Mouse (Mus musculus): ENCODE measurements around the gene Map2k5.

Gene Map2k5

GRCm38 (mm10) chr9:63182306-63182960 lies 195.3 kb downstream of the Map2k5 start:
- DNase-seq: no peak

DNA sequence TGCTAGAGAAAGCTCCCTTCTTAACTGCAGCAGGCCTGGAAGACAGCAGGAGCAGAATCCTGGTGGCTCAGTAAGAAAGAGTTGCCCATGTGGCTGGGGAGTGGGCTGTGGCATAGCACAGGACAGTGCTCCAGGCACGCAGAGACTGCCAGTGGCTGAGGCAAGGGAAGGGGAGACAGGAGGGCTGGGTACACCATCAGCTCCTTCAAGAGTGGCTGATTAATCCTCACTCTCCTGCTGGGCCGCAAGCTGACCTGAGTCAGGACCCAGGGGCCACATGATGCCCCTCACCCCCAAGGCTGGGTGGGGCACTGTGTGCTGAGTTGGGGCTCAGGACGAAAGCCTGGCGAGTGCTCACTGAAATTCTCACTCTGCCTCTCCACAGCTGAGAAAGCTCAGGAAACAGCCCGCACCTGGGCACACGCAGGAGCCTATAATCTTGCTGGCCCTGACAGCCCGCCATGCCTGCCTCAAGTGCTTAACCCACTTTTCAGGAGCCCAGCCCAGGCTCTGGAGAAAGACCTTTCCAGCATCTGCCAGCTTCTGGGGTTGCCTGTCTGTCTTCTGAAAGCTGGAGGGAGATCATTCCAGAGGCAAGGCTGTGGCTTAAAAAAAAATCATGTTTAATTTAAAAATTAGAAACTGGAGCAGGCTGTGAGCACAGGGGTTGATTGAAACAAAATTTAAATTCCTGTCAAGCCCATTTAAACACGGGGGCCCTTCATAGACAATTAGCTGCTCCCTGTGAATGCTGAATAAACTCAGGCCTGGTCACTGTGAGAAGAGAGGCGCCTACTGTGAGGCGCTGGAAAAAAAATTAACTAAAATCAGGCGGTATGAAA lies 196.1 kb downstream of the Map2k5 start:
- no peak for DNase-seq

- no peak for DNase-seq
Measured at GRCm38 (mm10) chr9:63178296-63178695, 199.4 kb downstream of the Map2k5 start.

DNA sequence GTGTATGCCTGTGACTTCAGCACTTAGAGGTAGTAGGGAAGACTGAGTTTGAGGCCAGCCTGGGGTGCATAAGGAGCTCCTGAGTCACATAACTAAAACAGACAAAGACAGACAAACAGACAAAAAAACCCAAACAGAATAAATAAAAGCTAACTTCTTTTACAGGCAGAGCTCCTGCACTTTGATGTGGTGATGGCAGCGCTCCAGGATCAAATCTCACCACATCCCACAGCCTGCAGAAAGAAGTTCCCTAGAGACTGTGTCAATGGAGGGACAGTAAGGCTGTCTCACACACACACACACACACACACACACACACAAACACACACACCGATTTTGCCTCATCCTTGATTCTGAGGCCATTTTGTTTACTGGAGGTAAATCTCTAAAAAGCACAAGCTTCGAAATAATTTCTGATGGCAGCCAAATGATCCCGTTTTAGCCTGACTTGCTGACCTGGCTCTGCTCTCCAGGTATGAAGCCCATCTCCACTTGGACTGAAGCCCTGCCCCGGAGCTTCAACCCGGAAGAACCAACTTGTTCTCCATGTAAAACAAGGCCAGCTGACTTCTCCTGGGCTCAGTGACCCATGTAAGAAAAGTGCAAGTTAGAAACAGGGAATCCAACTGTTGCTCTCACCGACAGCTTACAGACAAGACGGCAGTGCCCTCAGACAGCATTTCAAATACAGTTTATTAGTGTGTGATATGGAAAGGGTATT lies 203.5 kb downstream of the Map2k5 start:
- DNase-seq: no peak

GRCm38 (mm10) chr9:63171951-63172350 lies 205.8 kb downstream of the Map2k5 start:
- DNase-seq: no peak

DNA sequence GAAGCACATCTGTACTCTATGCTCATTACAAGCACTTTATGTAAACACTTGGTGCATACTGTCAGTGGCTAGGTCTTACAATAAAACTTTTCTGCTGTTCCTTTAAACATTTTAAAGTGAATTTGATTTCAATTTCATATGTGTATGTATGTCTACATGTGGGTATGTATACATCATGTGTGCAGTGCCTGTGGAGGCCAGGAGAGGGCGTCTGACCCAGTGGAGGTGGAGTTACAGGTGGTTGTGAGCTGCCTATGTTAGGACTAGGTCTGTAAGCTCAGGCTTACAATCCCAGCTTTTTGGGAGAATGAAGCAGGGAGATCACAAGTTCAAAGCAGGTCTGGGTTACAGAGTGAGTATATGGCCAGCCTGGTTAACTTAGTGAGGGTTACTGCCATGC lies 208.6 kb downstream of the Map2k5 start:
- DNase-seq: no peak

DNA sequence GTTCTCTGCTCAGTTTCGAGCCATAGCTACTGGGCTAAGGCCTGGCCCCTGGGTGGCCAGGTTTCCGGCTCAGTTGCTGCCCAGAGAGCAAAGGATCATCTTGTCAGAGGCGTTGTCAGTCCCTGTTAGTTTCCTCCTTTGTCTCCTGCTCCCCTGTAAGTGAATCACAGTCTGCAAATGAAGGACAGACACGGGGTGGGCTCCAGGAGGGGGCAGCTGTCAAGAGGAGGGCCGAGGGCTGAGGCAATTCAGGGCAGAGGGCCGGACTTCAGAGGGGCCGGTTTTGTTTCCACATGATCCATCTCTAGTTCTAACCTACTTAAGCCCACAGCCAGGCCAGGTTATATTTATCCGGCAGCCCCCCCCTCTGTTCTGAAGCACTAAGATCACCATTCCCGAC lies 212.6 kb downstream of the Map2k5 start:
- no peak for DNase-seq

GRCm38 (mm10) chr9:63163756-63164155 lies 213.9 kb downstream of the Map2k5 start:
- no peak for DNase-seq

GRCm38 (mm10) chr9:63151949-63152348 lies 225.8 kb downstream of the Map2k5 start:
- no peak for DNase-seq

GRCm38 (mm10) chr9:63151072-63151870 lies 226.4 kb downstream of the Map2k5 start:
- DNase-seq: peak; percentile 47

- DNase-seq: no peak
Measured at GRCm38 (mm10) chr9:63150086-63150800, 227.5 kb downstream of the Map2k5 start.

- DNase-seq: no peak
Measured at GRCm38 (mm10) chr9:63149372-63149766, 228.3 kb downstream of the Map2k5 start.

GRCm38 (mm10) chr9:63148410-63149371 lies 229.0 kb downstream of the Map2k5 start, which contains the start of gene Skor1:
Gene Skor1, minus strand, starts transcription at chr9:63148961.
- DNase-seq: no peak

DNA sequence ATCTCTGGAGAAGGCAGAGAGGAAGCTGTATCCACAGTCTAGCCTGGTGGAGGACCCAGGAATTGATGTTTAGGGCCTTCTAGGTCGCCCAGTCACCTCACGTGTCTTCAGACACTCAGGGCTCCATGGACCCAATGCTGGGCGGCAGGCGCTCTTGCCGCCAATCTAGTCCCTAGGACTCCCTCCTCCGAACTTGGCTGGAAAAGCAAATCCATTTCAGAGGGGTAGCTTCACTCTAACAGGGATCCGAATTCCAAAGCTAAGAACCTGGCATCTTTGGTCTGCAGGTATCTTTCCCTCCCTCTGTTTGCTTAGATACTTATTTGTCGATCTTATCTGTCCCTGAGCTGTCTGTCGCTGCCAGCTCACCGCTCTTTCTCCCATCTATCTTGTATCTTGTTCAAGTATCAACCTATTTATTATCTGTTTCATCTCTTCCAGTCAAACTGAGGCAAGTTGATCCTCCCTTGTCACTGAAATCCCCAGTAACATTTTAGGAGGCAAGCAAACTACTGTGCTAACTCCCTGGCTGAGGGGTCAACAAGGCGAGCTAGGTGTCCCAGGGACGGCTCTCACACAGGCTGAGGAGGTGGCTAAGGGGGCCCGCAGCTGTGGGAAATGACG lies 229.8 kb downstream of the Map2k5 start:
- DNase-seq: no peak

DNA sequence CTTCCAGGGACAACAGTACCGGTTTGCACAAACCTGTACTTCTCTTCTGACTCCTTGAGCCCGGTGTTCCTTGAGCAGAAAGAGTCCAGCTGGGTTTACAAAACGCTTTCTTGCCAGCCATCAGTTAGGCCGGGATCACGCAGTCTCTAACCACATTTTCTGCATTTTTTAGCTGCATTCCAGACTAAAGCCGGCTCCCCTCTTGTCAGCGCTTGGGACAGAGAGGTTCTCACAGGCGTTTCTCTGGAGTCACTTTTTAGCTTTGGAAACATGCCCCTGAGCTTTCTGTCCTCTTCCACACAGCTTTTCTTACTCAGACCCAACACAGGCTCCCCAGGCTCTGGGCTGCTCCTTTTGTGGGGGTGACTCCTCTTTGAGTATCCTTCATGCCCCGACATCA lies 230.4 kb downstream of the Map2k5 start:
- DNase-seq: no peak

GRCm38 (mm10) chr9:63146856-63147274 lies 230.8 kb downstream of the Map2k5 start:
- DNase-seq: no peak

- no peak for DNase-seq
Measured at GRCm38 (mm10) chr9:63146126-63146855, 231.4 kb downstream of the Map2k5 start.

DNA sequence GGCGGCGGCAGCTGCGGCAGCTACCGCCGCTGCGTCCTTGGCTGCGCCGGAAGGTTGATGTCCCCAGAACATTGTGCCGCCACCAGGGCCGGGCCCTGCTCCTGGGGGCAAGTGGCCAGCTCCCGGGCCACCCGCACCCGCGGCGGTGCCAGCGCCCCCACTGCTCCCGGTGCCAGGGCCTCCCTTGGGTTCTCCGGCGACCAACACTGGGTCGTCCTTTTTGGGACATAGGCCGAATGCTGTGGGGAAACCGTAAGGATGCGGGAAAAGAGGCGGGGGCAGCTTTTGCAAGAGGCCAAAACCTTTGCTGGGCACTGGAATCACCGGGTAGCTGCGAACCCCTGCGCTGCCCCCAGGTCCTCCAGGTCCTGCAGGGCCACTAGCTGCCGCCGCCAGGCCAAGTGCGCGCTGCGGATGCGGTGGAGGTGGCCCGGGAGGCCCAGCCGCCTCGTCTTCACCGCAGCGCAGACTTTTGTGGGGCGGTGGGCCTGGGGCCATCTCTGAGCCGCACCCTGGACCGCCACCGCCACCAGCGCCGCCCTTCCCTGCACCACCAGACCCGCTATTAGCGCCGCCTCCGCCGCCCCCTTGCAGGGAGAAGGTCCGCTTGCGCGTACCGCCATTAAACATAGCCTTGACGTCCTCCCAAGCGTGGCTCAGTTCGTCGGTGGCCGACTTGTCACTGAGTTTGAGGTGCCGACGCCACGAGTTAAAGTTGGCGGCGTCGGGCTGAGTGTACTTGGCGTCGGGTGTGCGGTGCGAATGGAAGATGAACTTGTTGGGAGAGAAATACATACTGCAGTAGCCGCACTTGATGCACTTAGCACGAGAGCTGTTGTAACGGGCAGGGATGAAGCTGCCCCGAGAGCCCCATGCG lies 232.2 kb downstream of the Map2k5 start:
- DNase-seq: no peak
